Mouse (Mus musculus) midbrain, embryonic 10.5 days (tissue): ENCODE results near the gene Acox2. TPM values are rescaled to one million over a fixed set of nuclear protein-coding genes. Genes with fewer than 3 reads are reported as not detected.
"Not testable (repeated sequence)": the region's sequence is repeated elsewhere in the genome, so short reads cannot be mapped to it uniquely, and the experiment has no call there.

Experiments used
- DNase-seq: peaks from one replicate; pipeline ENCODE4 v3.0.0-alpha.2; 2017; ENCODE audit warnings: low spot score
- H3K27ac ChIP-seq: fragments of 300-500 bp; sonication (generic); replicated peaks from 2 replicates; pipeline ENCODE4 v1.5.1; 2016; ENCODE audit warnings: mild to moderate bottlenecking
- H3K27me3 ChIP-seq: fragments of 300-500 bp; sonication (generic); 2 replicates; pipeline ENCODE4 v1.6.1; 2016; ENCODE audit warnings: low read depth, mild to moderate bottlenecking; ENCODE audit not compliant: poor library complexity, severe bottlenecking
- H3K36me3 ChIP-seq: fragments of 300-500 bp; sonication (generic); 2 replicates; pipeline ENCODE4 v1.6.1; 2016; ENCODE audit warnings: mild to moderate bottlenecking, moderate library complexity
- H3K4me1 ChIP-seq: fragments of 300-500 bp; sonication (generic); 2 replicates; pipeline ENCODE4 v1.6.1; 2016
- H3K4me3 ChIP-seq: fragments of 300-500 bp; sonication (generic); 2 replicates; pipeline ENCODE4 v1.5.1; 2016; ENCODE audit warnings: mild to moderate bottlenecking, moderate library complexity
- H3K9me3 ChIP-seq: fragments of 300-500 bp; sonication (generic); replicated peaks from 2 replicates; pipeline ENCODE4 v1.6.1; 2016; ENCODE audit warnings: mild to moderate bottlenecking
- WGBS: fragments of 180-500 bp; shearing (Covaris S2); methylation state at CpG from one replicate; pipeline ENCODE4 v1.1.7; 2016; 5-methylcytosine and 5-hydroxymethylcytosine counted together
- polyA plus RNA-seq: library from polyadenylated mRNA; unstranded; fragments of >200 nt; fragmentation: Nextera tagmentation; extraction: Ambion mirVana; gene quantifications from 2 replicates; pipeline ENCODE4 v1.2.1, GENCODE M21; 2016

Gene Acox2
- polyA plus RNA-seq = 0.05 TPM in 1 of 2 replicates, not detected in the other

DNA sequence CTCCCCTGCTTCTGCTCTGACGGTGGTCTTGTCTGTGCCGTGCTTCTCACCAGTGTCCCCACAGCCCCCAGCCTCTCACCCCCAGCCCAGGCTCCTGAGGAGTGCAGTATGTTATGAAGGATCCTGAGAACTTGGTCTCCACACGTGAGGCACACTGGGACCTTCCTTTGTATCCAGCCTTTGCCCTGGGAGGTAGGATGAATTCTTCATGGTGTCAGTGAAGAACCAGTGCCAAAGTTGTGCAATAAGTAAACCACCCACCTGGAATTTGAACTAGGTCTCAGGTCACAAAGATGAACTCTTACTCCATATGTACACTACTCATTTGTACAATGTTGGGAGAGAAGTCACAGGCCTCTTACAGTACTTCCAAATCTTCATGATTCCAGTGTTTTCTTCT lies at the start of gene Acox2:
Acox2 (minus strand) TSS at position 188 of the 400 bp plus-strand sequence.
- 86% methylated on average over 3 of the region's 3 CpGs for WGBS
- H3K27ac ChIP-seq = no peak within 1 kb of the TSS

DNA sequence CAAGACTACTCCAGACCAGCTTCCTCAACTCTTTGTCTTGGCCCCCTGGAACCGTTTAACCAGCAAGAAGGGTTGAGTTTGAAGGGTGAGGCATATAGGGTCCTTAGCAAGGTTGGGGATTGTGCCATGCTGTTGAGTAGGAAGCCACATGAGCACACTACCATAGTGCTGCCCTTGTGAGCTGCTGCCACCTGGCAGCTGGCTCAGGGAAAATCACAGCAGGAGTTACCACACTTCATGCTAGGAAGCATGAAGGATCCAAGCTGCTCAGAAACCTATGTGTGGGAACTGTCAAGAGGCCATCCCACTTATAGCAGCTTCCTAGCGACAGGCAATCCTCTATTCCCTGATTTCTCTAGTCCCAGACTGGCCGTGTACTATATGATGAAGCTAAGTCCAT lies 49.5 kb upstream of the Acox2 start:
- Histone ChIP-seq H3K36me3 (no peaks in the 10 kb centered on the region), H3K27me3 (peaks cover 36% of the 10 kb centered on the region), H3K4me3 (no peak overlapping the region), H3K27ac (no peak overlapping the region), H3K9me3 (no peaks in the 10 kb centered on the region), H3K4me1 (peaks cover 12% of the 10 kb centered on the region)
- WGBS = 69% methylated on average over 3 of the region's 3 CpGs
- DNase-seq = no peak

More for the DNA sequence above, at the start of gene Acox2:
- Histone ChIP-seq H3K36me3 (no peaks in the 10 kb centered on the region), H3K4me1 (no peaks in the 10 kb centered on the region), H3K4me3 (no peak within 1 kb of the TSS), H3K9me3 (no peaks in the 10 kb centered on the region), H3K27me3 (no peaks in the 10 kb centered on the region)
- DNase-seq = no peak

DNA sequence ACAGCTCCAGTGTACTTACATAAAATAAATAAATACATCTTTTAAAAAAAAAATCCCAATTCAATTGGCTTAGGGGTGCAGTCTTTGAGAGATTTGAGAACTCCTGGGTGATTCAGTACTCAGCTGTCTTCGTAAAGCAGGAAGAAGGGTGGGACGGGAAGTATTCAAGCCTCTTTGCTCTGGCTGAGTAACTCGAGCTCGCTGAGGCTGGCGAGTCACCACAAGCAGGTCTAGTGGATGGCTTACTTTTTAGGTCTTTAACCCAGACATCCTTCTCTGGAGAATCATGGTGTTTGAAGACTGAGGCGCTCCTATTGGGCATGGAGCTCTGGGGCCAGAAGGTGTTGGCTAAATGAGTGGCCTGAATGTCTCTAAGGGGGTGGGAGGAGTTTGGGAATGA lies 47.7 kb upstream of the Acox2 start:
- no peaks in the 10 kb centered on the region for H3K9me3 ChIP-seq
- peaks cover 32% of the 10 kb centered on the region for H3K27me3 ChIP-seq
- no peak overlapping the region for H3K27ac ChIP-seq
- H3K4me1 ChIP-seq = peaks cover 12% of the 10 kb centered on the region
- no peak overlapping the region for H3K4me3 ChIP-seq
- 81% methylated on average over 6 of the region's 6 CpGs for WGBS
- no peaks in the 10 kb centered on the region for H3K36me3 ChIP-seq
- no peak for DNase-seq

DNA sequence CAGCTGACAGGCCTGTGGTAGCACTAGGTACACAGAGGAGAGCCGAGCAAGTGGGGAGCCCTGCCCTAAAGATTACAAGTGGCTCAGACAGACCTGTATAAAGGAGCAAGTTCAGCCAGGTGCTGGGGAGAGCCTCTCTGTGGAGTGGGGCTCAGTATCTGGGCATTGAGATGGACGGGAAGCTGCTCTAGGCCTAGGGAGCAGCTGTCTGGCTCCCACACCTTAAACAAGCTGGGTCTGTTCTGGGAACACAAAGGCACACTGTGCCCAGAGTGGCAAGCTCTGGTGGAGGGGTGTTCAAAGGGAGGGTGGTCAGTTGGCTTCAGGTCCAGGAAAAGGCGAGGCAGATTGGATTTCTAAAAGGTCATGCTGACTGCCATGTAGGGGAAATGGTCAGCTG lies 45.9 kb upstream of the Acox2 start:
- 71% methylated on average over 3 of the region's 3 CpGs for WGBS
- peaks cover 8% of the 10 kb centered on the region for H3K4me1 ChIP-seq
- H3K27me3 ChIP-seq = peaks cover 14% of the 10 kb centered on the region
- no peaks in the 10 kb centered on the region for H3K9me3 ChIP-seq
- DNase-seq = no peak
- H3K36me3 ChIP-seq = no peaks in the 10 kb centered on the region
- H3K4me3 ChIP-seq = no peak overlapping the region
- H3K27ac ChIP-seq = no peak overlapping the region

DNA sequence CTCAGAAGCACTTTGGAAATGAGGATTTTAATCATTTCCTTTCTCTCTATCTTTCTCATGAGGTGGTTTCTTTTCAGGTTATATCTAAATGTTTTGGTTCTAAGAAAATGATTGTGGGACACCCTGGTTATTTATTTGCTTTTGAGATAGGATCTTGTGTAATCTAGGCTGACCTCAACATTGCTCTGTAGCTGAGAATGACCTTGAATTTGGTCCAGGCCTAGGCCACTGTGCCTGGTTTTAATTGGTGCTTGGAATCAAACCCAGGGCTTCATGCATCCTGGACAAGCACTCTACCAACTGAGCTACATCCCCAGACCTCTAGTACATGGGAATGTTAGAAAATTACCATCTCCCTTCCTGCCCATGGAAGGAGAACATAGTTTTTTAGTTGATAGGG lies 44.9 kb upstream of the Acox2 start:
- H3K4me3 ChIP-seq = no peak overlapping the region
- DNase-seq = no peak
- H3K36me3 ChIP-seq = no peaks in the 10 kb centered on the region
- no peak overlapping the region for H3K27ac ChIP-seq
- peaks cover 11% of the 10 kb centered on the region for H3K27me3 ChIP-seq
- H3K4me1 ChIP-seq = no peaks in the 10 kb centered on the region
- H3K9me3 ChIP-seq = no peaks in the 10 kb centered on the region

DNA sequence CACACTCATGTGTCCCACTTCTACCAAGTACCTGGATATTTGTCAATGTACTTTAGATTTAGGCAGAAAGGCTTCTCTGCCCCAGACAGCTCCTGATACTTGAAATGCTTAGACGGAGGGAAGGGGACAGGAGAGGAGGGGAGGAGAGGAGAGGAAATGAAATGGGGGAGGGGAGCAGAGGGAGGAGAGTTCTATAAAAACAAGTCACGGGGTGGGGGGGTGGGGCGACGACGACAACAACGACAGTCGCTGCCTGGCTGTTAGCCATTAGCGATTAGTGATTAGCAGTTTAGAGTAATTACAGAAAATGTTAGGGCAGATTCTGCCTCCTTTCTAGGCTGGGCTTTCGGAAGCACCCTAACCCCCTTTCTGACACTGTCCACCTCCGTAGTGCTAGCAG lies 43.5 kb upstream of the Acox2 start:
- Histone ChIP-seq H3K4me3 (no peak overlapping the region), H3K36me3 (no peaks in the 10 kb centered on the region), H3K27ac (no peak overlapping the region), H3K9me3 (no peaks in the 10 kb centered on the region), H3K4me1 (no peaks in the 10 kb centered on the region), H3K27me3 (no peaks in the 10 kb centered on the region; the same call in 1 of the 2 replicates)
- no peak for DNase-seq
- WGBS = 27% methylated on average over 10 of the region's 10 CpGs

DNA sequence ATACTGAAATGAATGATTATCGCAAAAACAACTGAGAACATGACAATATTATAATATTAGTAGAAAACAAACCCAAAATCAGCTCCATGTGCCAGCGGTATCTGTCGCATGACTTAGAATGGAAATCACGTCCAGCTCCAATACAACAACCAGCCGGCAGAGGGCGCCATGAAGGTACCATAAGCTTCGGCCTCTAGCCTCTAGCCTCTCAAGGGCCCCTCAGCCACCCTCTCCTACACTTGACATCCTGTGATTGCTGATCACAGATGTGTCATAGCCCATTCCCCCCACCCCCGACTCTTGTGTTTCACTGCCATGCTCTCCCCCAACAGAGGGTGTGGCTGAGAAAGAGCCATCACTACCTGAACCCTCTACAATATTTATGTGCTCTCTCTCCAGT lies 41.1 kb upstream of the Acox2 start:
- 28% methylated on average over 8 of the region's 8 CpGs for WGBS
- Histone ChIP-seq H3K4me1 (no peaks in the 10 kb centered on the region), H3K36me3 (no peaks in the 10 kb centered on the region), H3K4me3 (no peak overlapping the region), H3K27me3 (no peaks in the 10 kb centered on the region; the same call in 1 of the 2 replicates), H3K27ac (no peak overlapping the region), H3K9me3 (no peaks in the 10 kb centered on the region)
- peak; percentile 65 for DNase-seq

DNA sequence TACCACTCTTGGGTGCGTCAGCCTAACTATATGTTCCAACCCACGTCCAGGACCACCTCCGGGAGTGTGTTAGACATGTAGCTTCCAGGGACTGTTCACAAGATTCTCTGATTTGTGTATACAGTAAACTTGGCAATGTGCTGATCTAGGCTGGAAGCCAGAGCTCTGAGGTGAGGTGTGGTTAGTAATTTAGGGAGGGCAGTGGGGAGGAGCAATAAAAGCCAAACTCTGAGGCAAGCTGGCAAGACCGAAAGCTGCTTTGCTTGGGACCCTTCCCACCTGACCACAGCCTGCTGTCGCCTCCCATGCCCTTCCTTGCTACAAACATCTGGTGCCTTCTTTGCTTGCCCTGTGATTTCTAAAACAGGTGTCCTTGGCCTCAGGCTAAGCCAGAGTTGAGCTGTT lies 38.7 kb upstream of the Acox2 start:
- 86% methylated on average over 5 of the region's 5 CpGs for WGBS
- no peak for DNase-seq
- Histone ChIP-seq H3K27me3 (no peaks in the 10 kb centered on the region; the same call in 1 of the 2 replicates), H3K36me3 (no peaks in the 10 kb centered on the region), H3K4me1 (no peaks in the 10 kb centered on the region), H3K4me3 (no peak overlapping the region), H3K27ac (no peak overlapping the region), H3K9me3 (no peaks in the 10 kb centered on the region)

DNA sequence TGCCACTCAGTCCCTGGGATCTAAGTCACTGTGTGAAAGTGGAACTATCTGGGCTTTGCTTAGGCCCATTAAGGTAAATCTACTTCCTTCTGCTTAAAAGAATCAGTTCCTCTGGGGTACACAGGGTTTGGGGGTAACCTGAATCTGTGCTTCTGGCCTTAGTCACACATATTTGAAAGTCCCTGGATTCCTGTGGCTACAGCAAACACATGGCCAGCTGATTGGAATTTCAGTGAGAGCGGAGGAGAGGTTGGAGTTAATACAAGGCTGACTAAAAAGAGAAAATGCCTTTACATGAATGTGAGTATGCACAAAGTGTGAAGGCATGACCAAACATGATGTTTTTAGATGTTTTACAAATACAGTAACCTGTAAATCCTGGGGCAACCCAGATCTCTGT lies 35.1 kb upstream of the Acox2 start:
- H3K9me3 ChIP-seq = peaks cover 11% of the 10 kb centered on the region
- no peak overlapping the region for H3K27ac ChIP-seq
- DNase-seq = no peak
- 85% methylated on average over 1 of the region's 1 CpGs for WGBS
- no peak overlapping the region for H3K4me3 ChIP-seq
- H3K4me1 ChIP-seq = no peaks in the 10 kb centered on the region
- H3K36me3 ChIP-seq = no peaks in the 10 kb centered on the region
- H3K27me3 ChIP-seq = no peaks in the 10 kb centered on the region; the same call in 1 of the 2 replicates

DNA sequence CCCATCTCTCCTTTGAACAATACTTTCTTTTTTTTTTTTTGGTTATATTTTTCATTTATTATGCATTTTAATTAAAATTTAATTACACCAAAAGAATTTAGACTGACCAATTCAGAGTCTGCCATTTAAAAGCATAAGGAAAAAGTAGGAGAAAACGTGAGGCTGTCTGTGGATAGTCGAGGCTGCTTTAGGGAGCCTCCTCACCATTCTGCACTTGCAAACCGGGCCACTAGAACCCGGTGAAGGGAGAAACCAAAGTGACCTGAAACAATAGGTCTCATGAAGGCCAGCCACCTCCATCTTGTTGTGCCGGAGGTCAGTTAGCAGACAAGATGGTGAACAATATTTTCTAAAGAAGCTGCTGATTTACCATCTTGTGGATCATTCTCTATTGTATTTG lies 27.4 kb upstream of the Acox2 start:
- 84% methylated on average over 5 of the region's 5 CpGs for WGBS
- H3K4me1 ChIP-seq, H3K36me3 ChIP-seq, H3K9me3 ChIP-seq, H3K27ac ChIP-seq, DNase-seq, H3K4me3 ChIP-seq, H3K27me3 ChIP-seq: not testable (repeated sequence)

DNA sequence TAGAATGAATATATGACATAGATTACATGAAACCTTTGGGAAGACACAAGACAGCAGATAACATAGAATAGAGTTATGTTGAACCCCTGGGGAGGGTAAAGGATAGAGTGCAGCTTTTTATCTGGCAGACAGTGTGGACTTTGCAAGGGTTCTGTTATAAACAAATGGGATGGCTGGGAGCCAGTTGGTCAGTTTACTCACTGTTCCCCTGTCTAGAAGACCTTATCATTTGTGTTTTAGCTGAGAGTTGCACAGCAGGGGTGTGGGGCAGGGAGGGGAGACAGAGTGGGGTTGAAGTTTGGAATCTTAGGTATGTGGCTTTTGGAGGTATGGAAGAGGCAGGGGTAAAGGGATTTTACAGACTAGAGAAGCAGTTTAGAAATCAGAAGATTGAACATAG lies 24.6 kb upstream of the Acox2 start:
- Histone ChIP-seq H3K27me3 (no peaks in the 10 kb centered on the region), H3K4me3 (no peak overlapping the region), H3K27ac (no peak overlapping the region), H3K4me1 (no peaks in the 10 kb centered on the region), H3K36me3 (no peaks in the 10 kb centered on the region), H3K9me3 (peaks cover 7% of the 10 kb centered on the region; the same call in 1 of the 2 replicates)
- no peak for DNase-seq

DNA sequence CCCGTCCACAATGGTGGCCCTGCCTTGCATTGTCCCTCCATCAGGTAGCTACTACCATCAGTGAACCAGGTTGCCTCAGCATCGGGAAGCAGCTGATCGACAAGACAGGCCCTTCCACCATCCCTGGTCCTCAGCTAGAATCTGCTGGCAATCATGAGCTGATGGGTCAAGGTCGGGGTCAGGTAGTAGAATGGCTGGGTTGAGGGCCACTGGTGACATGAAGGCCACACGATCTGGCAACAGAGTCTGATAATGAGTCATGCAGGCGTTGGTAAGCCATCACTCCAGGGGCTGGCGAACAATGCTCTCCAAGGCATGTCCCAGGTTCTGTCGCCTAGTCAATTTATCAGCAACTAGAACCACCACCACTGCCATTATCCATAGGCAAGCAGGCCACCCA lies 12.1 kb upstream of the Acox2 start:
- not testable (repeated sequence) for H3K27me3 ChIP-seq, H3K4me3 ChIP-seq, H3K4me1 ChIP-seq, H3K27ac ChIP-seq, H3K36me3 ChIP-seq, DNase-seq, H3K9me3 ChIP-seq
- 90% methylated on average over 8 of the region's 8 CpGs for WGBS

DNA sequence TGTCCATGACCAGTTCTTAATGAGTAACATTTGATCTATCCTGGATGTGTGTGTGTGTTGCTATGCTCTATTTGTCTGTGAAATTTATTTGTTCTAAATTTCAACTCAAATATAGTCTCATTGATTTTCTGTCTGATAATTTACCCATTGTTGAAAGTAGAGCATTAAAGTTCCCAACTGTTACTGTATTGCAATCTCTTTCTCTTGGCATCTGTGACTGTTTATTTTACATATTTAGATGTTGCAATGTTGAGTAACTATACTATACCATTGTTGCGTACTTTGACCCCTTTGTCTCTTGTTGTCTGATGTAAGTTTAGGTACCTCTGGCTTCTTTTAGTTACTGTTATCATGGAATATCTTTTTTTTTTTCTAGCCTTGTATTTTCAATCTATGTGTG lies 5.2 kb upstream of the Acox2 start:
- Histone ChIP-seq H3K27me3 (no peaks in the 10 kb centered on the region), H3K27ac (no peak overlapping the region), H3K4me3 (no peak overlapping the region), H3K9me3 (no peaks in the 10 kb centered on the region), H3K4me1 (no peaks in the 10 kb centered on the region), H3K36me3 (no peaks in the 10 kb centered on the region)
- DNase-seq = no peak
- 98% methylated on average over 1 of the region's 1 CpGs for WGBS

DNA sequence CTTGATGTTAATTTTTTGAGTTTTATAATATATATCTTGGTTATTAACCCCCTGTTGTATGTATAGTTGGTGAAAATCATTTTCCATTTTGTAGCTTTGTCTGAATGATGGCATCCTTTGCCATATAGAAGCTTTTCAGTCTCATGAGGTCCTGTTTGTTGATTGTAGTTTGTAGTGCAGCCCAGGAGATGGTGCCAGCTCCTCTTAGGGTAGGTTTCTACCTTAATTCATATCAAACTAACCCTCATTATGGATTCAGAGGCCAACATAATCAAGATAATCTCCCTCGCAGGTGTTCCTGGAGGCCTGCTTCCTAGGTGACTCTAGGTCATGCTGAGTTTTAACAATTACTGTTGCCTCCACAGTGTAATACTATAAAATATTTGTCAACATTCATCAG lies 3.1 kb upstream of the Acox2 start:
- no peak for DNase-seq
- 64% methylated on average over 1 of the region's 1 CpGs for WGBS
- H3K36me3 ChIP-seq = no peaks in the 10 kb centered on the region
- no peaks in the 10 kb centered on the region for H3K27me3 ChIP-seq
- H3K27ac ChIP-seq = no peak overlapping the region
- no peaks in the 10 kb centered on the region for H3K4me1 ChIP-seq
- H3K9me3 ChIP-seq = no peaks in the 10 kb centered on the region
- no peak overlapping the region for H3K4me3 ChIP-seq
